Mouse (Mus musculus) ovary, adult 18-20 months (tissue): ENCODE data around the gene Nfkbie.

Experiments used
- DNase-seq: peaks from one replicate; pipeline ENCODE4 v3.0.0; 2022; ENCODE audit warnings: low spot score, mixed read lengths

Gene Nfkbie

DNA sequence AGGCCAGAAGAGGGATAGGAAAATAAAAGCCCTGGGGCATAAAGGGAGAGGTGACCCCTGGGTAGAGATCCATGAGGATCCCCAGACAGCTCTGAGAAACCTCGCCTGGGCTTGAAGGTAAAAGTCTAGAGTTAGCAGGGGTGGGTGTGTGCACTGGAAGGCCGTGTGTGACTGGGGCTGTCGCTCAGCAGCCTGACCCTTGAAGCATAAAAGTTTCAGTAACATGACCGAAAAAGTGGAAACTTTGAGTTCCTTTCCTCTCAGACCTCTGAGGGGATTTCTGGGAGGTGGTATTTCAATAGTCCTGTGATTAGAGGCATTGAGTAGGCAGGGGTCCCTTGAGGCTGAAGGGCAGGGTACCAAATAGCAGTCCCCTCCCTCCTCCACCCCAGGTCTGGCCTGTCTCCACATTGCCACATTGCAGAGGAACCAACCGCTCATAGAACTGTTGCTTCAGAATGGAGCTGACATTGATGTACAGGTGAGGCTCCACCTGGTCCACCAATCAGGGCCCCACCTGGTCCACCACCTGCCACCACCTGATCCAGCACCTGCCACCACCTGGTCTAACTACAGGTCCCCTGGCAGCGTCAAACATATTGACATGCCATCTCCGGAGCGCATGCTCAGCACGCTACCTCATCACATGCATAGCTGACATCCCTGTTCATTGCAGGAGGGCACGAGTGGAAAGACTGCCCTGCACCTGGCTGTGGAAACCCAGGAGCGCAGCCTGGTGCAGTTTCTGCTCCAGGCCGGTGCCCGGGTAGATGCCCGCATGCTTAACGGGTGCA, 4.4 kb downstream of the Nfkbie start:
- no peak for DNase-seq

DNA sequence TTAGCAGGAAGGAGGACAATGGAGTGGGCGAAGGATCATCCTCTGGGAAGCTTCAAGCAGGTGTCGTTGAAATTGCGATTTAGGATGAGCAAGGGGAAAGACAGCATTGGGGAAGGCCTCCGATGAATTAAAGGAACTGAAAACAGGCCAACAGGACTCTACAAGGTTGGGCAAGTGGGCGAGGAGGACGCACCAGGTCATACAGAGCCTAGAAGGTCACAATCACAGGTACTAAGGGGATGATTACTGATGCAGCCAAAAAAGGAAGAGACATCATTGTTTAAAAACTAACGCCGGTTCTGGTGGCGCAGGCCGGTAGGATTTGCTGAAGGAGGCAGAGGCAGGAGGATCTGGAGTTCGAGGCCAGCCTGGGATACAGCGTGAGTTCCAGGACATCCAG, 7.7 kb downstream of the Nfkbie start:
- DNase-seq: no peak

DNA sequence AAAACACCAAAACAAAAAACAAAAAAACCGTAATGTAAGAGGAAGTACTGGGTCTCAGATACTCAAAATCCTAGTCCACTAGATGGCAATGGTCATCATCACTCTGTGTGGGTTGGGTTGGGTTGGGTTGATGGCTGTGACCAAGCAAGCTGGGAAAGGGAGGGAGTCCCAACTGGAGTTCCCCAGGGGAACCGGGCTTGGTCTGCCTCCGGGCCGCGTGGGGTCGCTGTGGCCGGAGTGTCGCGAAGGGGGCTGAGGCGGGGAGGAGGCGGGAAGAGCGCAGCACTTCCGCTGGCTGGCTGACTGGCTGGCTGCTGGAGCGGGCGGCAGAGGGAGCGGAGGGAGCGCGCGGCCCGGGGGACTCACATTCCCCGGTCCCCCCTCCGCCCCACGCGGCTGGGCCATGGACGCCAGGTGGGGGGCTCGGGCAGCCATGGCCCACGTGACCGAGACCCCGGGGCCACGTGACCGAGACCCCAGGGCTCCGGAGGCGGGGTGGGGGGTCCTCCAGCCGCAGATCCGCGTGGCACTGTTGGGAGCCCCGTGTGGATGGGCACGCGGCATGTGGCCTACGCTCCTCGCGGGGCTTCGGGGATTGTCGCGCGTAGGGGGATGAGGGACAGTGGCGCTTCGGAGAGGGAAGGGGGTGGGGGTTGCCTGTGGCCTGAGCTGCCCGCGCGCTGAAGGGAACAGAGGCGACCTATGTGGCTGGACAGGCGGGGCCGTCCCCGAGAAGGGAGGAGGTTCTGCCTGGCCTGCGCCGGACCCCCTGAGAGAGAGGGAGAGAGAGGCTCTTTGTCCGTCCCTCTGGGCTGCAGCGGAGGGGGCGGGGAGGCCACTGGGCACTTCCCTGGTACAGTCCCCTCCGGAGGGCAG, 8.4 kb downstream of the Nfkbie start, which contains the start of gene Slc35b2:
Slc35b2 (plus strand) TSS at position 220 of the 876 bp plus-strand sequence.
- peak; percentile 91 for DNase-seq

DNA sequence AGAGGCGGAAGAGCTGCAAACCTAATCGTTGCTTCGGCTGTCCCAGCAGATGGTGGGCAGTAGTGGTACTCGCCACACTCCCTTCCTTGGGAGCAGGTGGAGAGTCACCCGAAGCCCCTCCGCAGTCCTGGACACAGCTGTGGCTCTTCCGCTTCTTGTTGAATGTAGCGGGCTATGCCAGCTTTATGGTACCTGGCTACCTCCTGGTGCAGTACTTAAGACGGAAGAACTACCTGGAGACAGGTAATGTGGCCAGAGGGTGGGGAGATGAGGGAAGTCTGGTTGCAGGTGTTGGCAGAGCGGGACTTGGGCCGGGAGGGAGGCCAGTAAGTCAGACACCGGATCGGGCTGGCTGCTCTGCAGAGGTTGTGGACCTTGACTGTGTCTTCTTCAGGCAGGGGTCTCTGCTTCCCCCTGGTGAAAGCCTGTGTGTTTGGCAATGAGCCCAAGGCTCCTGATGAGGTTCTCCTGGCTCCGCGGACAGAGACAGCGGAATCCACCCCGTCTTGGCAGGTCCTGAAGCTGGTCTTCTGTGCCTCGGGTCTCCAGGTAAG, 9.1 kb downstream of the Nfkbie start:
- no peak for DNase-seq

DNA sequence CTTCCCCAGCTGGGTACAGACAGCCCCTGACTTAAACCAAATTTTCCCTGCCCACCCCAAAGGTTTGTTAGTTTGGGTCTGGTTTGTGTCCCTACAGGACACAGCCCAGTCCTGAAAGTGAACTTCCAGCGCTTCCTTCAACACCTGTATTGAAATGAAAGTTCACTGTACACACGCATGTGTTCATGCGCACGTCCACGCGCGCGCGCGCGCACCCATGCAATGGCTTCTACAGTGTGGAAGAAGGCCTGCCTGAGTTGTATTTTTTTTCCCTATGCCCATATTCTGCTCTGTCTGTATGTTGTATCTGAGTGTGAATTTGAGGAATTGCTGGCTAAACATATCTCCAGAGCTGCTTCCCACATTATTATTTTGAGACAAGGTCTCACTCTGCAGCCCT, 9.6 kb downstream of the Nfkbie start:
- DNase-seq: no peak

DNA sequence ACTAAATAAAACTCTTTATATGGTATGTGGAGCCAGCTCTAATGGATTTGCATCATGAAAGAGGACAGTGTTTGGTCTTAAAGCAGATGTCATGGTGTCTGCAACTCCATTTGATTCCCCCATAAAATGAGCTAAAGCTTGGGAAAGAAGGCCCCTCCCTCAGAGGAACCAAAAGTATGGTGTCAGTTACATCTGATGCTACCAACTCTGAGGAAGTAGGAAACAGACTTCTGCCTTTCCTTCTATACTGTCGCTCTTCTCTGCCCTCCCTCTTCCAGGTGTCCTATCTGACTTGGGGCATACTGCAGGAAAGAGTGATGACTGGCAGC, 10.5 kb downstream of the Nfkbie start:
- DNase-seq: no peak

DNA sequence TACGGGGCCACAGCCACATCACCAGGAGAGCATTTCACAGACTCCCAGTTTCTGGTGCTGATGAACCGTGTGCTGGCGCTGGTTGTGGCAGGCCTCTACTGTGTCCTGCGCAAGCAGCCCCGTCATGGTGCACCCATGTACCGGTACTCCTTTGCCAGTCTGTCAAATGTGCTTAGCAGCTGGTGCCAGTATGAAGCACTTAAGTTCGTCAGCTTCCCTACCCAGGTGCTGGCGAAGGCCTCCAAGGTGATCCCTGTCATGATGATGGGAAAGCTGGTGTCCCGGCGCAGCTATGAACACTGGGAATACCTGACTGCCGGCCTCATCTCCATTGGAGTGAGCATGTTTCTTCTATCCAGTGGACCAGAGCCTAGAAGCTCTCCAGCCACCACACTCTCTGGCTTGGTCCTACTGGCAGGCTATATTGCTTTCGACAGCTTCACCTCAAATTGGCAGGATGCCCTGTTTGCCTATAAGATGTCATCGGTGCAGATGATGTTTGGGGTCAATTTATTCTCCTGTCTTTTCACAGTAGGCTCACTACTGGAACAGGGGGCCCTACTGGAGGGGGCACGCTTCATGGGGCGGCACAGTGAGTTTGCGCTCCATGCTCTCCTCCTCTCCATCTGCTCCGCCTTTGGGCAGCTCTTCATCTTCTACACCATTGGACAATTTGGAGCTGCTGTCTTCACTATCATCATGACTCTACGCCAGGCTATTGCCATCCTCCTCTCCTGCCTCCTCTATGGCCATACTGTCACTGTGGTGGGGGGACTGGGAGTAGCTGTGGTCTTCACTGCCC, 11.1 kb downstream of the Nfkbie start:
- no peak for DNase-seq

DNA sequence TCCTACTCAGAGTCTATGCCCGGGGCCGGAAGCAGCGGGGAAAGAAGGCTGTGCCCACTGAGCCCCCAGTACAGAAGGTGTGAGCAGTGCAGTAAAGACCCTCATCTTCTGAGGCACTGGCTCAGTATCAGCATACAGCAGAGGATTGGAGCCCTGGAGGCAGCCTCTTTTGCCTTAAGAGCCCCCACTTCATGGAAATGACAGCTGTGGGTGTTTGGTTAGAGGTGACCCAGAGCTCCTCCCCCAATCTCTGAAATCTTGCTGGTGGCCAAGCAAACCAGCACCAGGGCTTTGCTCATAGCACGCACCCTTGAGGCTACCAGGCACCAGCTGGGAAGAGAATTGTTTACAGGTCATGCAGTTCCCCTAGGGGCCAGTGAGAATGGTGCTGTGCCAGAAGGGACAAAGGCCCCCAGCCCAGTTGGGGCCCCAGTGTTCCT, 11.7 kb downstream of the Nfkbie start:
- no peak for DNase-seq

DNA sequence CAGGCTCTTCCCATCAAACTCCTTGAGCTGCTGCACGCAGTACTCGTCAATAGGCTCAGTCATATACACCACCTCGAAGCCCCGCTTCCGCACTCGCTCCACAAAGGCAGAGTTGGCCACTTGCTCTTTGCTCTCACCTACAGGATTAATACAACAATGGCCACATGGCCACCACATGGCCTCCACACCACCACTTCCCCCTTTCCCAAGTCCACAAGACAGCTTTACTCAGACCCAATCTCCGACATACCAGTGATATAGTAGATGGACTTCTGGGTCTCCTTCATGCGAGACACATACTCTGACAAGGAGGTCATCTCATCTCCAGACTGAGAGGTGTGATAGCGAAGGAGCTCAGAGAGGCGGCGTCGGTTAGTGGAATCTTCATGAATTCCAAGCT, 13.5 kb downstream of the Nfkbie start:
- DNase-seq: no peak

DNA sequence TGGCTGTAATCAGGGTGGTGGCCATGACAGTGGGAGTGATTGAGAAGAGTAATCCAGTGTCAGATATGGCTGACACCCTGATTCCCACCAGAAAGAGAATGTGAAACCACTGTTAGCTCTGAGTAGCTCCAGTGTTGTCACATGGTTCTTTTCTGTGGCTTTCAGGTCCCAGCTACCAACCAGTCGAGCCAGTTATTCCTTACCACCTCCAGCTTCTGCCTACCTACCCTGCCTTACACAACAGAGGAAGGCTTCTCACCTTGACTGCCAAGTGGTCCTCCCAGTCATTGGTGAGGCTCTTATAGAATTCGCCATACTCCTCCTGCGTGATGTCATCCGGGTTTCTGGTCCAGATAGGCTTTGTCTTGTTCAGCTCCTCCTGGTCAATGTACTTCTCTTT, 14.5 kb downstream of the Nfkbie start:
- DNase-seq: no peak

DNA sequence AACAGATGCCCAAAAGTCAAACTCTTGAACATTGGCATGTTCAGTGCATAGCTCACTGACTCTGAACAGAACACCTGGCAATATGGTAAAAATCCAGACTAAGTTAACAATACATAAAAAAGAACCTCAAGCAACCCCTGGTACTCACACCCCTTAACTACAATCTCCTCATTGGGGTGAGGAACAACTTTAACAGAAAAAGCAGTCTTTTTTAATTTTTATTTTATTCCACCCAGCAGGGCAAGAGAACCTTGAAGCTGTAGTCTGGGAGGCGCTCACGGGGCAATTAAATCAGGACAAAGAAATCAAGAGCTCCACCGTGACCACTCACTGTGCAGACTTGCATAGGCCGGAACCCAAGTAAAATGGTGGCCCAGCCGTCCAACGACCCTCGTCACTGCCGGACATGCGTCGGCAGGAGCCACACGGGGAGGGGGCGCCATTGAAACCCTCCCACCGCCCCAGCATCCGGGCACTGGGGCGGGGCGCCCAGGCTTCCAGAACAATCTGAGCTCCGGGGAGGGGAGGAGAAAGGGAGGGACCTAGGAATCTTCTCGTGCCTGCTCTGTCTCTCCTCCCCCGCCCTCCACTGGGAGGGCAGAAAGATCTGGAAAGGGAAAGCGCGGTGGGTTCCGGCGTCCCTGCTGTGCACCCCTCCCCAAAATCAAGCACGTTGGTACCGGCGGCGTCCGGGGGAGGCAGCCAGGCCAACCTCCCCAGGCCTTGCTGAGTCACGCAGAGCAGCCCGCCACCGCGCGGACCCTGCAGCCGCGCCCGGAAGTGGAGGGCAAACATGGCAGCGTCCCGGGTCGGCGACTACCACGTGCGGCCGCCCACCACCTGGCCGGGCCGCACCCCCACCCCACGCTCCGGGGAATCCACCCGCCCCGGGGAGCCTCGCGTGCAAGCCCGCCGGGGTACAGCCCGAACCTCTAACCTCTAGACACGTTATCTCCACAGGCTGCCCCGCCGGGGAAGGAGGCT, 16.9 kb downstream of the Nfkbie start:
- DNase-seq: peak; percentile 72

DNA sequence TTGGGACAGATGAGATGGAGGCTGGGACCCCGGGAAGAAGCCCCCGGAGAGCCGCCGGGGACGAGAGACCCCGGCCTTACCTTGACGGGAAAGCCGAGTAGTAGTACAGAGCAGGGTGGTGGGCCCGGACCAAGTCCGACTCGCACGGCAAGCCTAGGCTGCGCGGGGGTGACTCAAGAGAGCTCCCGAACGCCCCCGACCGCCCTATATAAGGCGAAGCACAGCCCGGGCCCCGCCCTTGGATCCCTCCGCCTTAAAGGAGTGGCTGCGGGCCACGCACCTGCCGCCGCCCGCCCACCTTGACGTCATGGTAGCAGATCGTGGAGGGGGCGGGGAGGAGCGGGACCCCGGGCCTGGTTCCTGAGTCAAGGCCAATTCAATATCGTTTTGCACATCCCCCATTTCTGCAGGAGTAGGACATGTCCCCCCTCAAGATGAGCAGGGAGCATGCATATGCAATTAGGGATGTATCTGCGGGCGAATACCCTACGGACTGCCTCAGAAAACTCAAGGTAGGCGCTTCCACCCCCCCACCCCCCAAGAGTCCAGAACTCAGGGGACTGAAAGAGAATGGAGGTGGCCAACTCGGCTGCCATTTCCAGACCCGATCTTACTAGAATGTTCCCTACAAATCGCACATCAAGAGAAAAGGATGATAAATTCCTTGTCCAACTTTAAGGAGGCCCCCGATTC, 17.7 kb downstream of the Nfkbie start, which contains the start of gene Hsp90ab1:
Hsp90ab1 (minus strand) TSS at position 185 of the 693 bp plus-strand sequence.
- peak; percentile 97 for DNase-seq

DNA sequence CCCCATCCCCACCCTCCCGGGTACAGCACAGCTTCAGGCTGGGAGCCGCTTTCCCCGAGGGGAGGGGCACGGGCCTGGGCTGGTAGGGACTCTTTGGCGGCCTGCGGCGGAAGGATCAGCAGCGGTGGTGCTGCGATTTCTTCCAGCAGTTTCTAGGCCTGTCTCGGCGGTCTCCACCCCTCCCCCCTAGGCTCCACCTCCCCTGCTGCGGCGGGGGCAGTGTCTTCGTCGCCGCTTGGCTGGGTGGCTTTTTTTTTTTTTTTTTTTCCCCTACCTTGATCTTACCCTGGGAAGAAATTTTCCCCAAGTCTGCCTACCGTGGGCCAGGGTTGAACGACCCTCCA, 18.2 kb downstream of the Nfkbie start:
- DNase-seq: peak; percentile 95

DNA sequence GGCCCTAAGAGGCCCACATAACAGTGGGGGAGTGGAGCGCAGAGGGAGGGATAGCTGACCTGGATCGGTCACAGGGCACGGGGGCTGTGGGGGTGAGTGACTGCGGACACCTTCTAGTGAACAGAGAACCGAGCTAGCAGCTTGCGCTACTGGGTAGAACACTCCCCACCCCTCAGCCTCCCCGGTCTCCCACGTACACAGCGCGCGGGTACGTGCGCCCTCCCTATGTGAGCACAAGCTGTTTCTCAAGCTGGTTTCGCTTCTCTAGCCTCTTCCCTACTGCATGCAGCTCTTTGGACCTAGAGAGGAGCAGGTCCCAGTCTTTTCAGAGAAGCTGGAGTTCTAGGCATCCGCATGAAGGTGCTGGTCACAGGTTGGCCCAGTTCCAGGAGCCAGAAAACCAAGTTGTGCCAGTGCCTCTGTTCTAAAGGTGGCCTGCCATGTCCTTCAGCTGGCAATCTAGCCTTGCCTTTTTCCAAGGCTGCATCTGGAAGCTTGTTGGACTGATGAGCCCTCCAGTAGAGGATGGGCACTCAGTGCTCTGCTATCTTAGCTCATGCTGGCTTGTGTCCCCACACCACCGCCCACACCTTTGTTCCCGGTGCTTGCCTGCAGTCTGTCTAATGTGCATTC, 18.7 kb downstream of the Nfkbie start:
- peak; percentile 70 for DNase-seq

DNA sequence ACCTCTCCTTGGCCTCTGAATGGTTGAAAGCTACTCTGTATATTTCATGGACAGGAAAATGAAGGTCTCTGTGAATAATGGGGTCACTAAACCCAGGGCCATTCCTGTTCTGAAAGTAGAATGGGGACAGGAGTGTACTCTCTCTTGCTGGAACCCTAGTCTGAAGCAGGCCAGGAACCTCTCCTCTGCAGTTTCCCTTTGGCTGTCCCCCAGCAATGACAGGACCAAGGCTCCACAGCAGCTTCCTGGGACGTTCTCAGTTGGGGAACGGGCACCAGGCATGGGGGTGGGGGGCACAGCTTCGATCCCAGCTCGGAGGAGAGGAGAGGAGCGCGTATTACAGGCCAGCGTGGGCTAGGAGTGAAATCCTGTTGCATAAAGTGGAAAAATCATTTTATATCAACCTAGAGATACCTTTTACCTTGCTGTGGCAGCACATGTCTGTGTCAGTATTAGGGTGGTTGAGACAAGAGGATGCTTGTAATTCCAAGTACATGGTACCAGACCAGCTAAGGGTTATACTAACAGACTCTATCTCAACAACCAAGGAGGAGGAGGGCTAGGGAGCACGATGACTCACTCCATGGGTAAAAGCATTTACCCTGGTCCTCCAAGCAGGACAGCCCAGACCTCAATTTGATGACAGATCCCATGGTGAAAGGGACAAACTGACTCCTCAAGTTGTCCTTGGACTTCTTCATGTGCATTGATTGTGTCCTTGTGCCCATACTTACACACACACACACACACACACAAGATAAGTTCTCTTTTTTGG, 19.8 kb downstream of the Nfkbie start:
- no peak for DNase-seq

DNA sequence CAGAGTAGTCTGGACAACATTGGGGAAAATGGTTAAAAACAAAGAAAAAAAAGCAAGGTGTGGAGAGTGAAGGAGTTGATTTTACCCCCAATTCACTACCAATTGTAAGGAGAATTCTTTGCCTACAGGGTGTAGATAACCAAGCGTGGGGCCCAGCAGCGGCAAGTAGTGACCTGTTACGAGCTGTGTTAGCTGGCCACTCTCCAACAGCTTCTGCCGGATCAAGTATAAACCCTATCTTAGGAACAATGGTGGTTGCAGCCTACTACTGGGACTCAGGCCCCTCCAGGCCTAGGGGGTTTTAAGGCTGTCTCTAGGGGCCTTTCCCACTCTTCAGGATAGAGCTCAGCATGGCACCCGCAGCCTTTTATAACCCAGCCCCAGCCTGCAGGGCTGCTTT, 22.7 kb downstream of the Nfkbie start:
- DNase-seq: no peak

DNA sequence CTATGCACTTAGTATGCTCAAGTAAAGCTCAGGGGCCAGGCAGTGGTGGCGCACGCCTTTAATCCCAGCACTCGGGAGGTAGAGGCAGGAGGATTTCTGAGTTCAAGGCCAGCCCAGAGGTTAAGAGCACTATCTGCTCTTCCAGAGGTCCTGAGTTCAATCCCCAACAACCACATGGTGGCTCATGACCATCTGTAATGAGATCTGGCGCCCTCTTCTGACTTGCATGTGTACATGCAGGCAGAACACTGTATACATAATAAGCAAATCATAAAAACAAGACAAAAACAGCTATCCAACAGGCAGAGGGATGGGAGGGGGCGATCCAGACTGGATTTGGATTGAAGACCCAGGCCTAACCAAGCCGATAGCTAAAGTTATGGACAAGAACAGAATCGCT, 23.3 kb downstream of the Nfkbie start:
- DNase-seq: no peak

DNA sequence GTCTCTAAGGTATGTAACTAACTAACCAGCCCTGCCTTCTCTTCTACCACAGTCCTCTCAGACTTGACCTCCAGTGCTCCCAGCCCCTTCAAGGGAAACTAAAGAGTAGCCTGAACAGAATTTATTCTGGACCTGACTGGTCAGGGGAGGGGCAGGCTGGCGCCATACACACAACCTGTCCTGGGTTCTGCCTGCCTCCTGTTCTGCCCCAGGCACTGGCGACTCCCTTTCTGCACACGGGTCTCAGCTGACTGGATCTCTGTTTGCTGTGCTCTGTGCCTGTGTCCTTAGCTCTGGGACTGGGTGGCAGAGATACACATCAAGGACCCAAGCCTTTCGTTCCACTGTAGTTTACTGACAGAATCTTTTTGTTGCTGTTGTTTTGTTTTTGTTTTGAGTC, 24.1 kb downstream of the Nfkbie start:
- DNase-seq: no peak

DNA sequence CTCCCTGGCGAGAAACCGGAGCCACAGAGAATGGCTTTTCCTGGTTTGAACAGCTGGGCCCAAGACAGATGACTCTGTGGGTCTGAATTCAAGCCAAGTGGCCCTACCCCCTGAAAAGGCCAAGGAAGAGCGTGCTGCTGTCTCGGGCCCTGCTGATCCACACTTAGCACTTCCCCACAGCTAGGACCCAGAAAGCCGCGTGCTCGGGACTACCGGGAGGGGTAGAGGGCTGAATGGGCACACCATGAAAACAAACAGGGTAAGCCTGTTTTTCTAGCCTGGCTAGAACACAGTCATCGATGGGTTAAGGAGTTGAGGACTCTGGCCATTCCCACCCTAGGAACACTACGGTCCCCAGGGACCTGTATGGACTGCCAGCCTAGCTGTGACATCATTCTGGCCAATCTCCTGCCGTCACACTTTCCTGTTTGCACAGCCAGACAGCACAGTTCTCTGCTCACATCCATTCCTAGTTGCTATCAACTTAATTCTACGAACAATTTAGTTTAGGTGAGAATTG, 25.5 kb downstream of the Nfkbie start:
- no peak for DNase-seq
